Mouse (Mus musculus): ENCODE measurements around the gene Prl3d2.
"Not testable (repeated sequence)": the region's sequence is repeated elsewhere in the genome, so short reads cannot be mapped to it uniquely, and the experiment has no call there.

Gene Prl3d2

DNA sequence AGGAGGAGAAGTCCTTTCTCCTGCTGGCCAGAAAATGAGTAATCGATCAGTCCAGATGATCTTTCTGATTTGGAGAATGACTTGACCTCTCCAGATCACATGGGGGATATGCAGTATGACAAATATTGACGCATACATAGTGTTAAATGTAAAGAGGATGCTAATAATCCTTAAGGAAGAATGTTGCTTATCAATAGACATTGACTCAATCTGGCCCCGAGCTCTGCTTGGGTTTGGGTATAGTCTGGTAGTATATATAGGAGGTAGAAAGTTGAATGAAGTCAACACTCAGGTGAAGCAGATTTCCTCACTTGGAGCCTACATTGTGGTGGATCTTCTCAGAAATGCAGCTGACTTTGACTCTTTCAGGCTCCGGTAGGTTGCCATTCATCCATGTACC, at the start of gene Prl3d2:
Prl3d2 (plus strand) TSS at position 301 of the 400 bp plus-strand sequence.
- DNase-seq (ENCODE audit: inconsistent age in 2 of 2, low spot score in 1 of 2) = not testable (repeated sequence)

- DNase-seq (ENCODE audit: inconsistent age in 2 of 2, low spot score in 1 of 2) = not testable (repeated sequence)
Observed at GRCm38 (mm10) chr13:27093890-27094289, 27.6 kb upstream of the Prl3d2 start, which contains the start of gene Prl3d1. Prl3d1 (plus strand) TSS chr13:27094190.

GRCm38 (mm10) chr13:27148264-27148663, 26.8 kb downstream of the Prl3d2 start:
- no peak for DNase-seq (ENCODE audit: inconsistent age in 2 of 2, low spot score in 1 of 2)

GRCm38 (mm10) chr13:27156490-27156889, 35.0 kb downstream of the Prl3d2 start, which contains the start of gene Prl3d3:
Prl3d3 (plus strand) TSS chr13:27156790.
- not testable (repeated sequence) for DNase-seq (ENCODE audit: inconsistent age in 2 of 2, low spot score in 1 of 2)
